Mouse (Mus musculus): ENCODE measurements around the gene 2310007B03Rik. TPM values are rescaled to one million over a fixed set of nuclear protein-coding genes. Genes with fewer than 3 reads are reported as not detected.
A peak's percentile ranks its signal among the peaks of the same experiment; 100 is the strongest.
"Not testable (repeated sequence)": the region's sequence is repeated elsewhere in the genome, so short reads cannot be mapped to it uniquely, and the experiment has no call there.

Gene 2310007B03Rik
- not detected in 3 replicates for total RNA-seq (2017)

- no peak for ATAC-seq (replicated peaks; ENCODE audit: insufficient number of reproducible peaks, low FRiP score, low TSS enrichment, poor library complexity, severe bottlenecking)
Observed at GRCm38 (mm10) chr1:93160501-93161133, at the start of gene 2310007B03Rik. Gene 2310007B03Rik, minus strand, starts transcription at chr1:93160948.

- ATAC-seq (replicated peaks; ENCODE audit: insufficient number of reproducible peaks, low FRiP score, low TSS enrichment, poor library complexity, severe bottlenecking): no peak
Observed at GRCm38 (mm10) chr1:93210213-93210641, 49.5 kb upstream of the 2310007B03Rik start.

GRCm38 (mm10) chr1:93207536-93208064, 46.9 kb upstream of the 2310007B03Rik start:
- ATAC-seq (replicated peaks; ENCODE audit: insufficient number of reproducible peaks, low FRiP score, low TSS enrichment, poor library complexity, severe bottlenecking): no peak

GRCm38 (mm10) chr1:93206277-93206970, 45.7 kb upstream of the 2310007B03Rik start:
- no peak for ATAC-seq (replicated peaks; ENCODE audit: insufficient number of reproducible peaks, low FRiP score, low TSS enrichment, poor library complexity, severe bottlenecking)

GRCm38 (mm10) chr1:93197916-93198315, 37.2 kb upstream of the 2310007B03Rik start:
- no peak for ATAC-seq (replicated peaks; ENCODE audit: insufficient number of reproducible peaks, low FRiP score, low TSS enrichment, poor library complexity, severe bottlenecking)

- not testable (repeated sequence) for ATAC-seq (replicated peaks; ENCODE audit: insufficient number of reproducible peaks, low FRiP score, low TSS enrichment, poor library complexity, severe bottlenecking)
Observed at GRCm38 (mm10) chr1:93197454-93197853, 36.7 kb upstream of the 2310007B03Rik start.

- no peak for ATAC-seq (replicated peaks; ENCODE audit: insufficient number of reproducible peaks, low FRiP score, low TSS enrichment, poor library complexity, severe bottlenecking)
Observed at GRCm38 (mm10) chr1:93194961-93195360, 34.2 kb upstream of the 2310007B03Rik start.

- ATAC-seq (replicated peaks; ENCODE audit: insufficient number of reproducible peaks, low FRiP score, low TSS enrichment, poor library complexity, severe bottlenecking): no peak
Observed at GRCm38 (mm10) chr1:93190726-93191305, 30.1 kb upstream of the 2310007B03Rik start.

GRCm38 (mm10) chr1:93184071-93184828, 23.5 kb upstream of the 2310007B03Rik start:
- no peak for ATAC-seq (replicated peaks; ENCODE audit: insufficient number of reproducible peaks, low FRiP score, low TSS enrichment, poor library complexity, severe bottlenecking)

- no peak for ATAC-seq (replicated peaks; ENCODE audit: insufficient number of reproducible peaks, low FRiP score, low TSS enrichment, poor library complexity, severe bottlenecking)
Observed at GRCm38 (mm10) chr1:93182281-93182680, 21.5 kb upstream of the 2310007B03Rik start.

GRCm38 (mm10) chr1:93176525-93177332, 16.0 kb upstream of the 2310007B03Rik start:
- ATAC-seq (replicated peaks; ENCODE audit: insufficient number of reproducible peaks, low FRiP score, low TSS enrichment, poor library complexity, severe bottlenecking): no peak

- ATAC-seq (replicated peaks; ENCODE audit: insufficient number of reproducible peaks, low FRiP score, low TSS enrichment, poor library complexity, severe bottlenecking): no peak
Observed at GRCm38 (mm10) chr1:93175849-93176248, 15.1 kb upstream of the 2310007B03Rik start.

- ATAC-seq (replicated peaks; ENCODE audit: insufficient number of reproducible peaks, low FRiP score, low TSS enrichment, poor library complexity, severe bottlenecking): peak; percentile 55
Observed at GRCm38 (mm10) chr1:93174399-93174798, 13.7 kb upstream of the 2310007B03Rik start.

- ATAC-seq (replicated peaks; ENCODE audit: insufficient number of reproducible peaks, low FRiP score, low TSS enrichment, poor library complexity, severe bottlenecking): no peak
Observed at GRCm38 (mm10) chr1:93173665-93174064, 12.9 kb upstream of the 2310007B03Rik start.

GRCm38 (mm10) chr1:93168295-93168775, 7.6 kb upstream of the 2310007B03Rik start, which contains the start of gene Crocc2:
Gene Crocc2, plus strand, starts transcription at chr1:93168725.
- ATAC-seq (replicated peaks; ENCODE audit: insufficient number of reproducible peaks, low FRiP score, low TSS enrichment, poor library complexity, severe bottlenecking): no peak

- no peak for ATAC-seq (replicated peaks; ENCODE audit: insufficient number of reproducible peaks, low FRiP score, low TSS enrichment, poor library complexity, severe bottlenecking)
Observed at GRCm38 (mm10) chr1:93166346-93167079, 5.8 kb upstream of the 2310007B03Rik start.

GRCm38 (mm10) chr1:93165447-93165846, 4.7 kb upstream of the 2310007B03Rik start:
- ATAC-seq (replicated peaks; ENCODE audit: insufficient number of reproducible peaks, low FRiP score, low TSS enrichment, poor library complexity, severe bottlenecking): no peak

Measured in monocyte, adult 5-6 weeks (primary cell).